In the genomic region with DNA sequence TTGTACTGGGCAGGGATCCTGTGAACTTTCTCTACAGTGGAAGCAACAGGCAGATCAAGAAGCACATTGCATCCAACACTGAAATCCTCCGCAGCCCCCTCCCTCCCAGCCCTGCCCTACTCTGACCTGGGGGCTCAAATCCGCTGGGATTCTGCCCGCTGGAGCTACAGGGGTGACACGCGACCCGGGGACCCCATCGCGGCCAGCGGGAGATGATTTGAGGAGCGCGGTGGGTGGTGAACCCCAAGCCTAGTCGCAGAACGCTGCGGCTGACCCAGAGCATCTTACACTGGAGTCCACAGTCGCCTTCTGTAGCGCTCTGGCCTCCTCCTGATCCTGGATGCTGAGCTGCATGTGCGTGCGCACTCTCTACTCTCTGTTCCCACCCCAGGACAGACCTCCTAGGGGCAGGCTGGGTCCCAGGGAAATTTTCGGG, we compare ENCODE assay signal across 9 mouse cellular contexts. TPM values are rescaled to one million over a fixed set of nuclear protein-coding genes. Genes with fewer than 3 reads are reported as not detected.
DNase-seq lines count a peak whose midpoint lies in the region; ATAC-seq lines count a peak whose summit lies in the region.
"Had no signal": no experiment of that assay in that cellular context is flagged by ENCODE, and none has a peak within 500 bp of the region (broad histone marks: within the 10 kb centered on the region; RNA-seq: fewer than 3 reads in every experiment).

A gene (minus strand): TSS at position 379 of the 436 bp plus-strand sequence.

- peak within 1 kb of the TSS; percentile 33 to 39 for H3K4me3 ChIP-seq in heart, embryonic 14.5 days (ENCODE audit: control insufficient read depth in 1 of 2, insufficient read depth in 1 of 2, low read depth in 1 of 2, low read length in 2 of 2)
- H3K4me3 ChIP-seq in embryonic facial prominence, embryonic 13.5 days, result peak within 1 kb of the TSS; percentile 36
- H3K4me3 ChIP-seq in limb, embryonic 10.5 days, result peak within 1 kb of the TSS; percentile 48
- H3K4me3 ChIP-seq in neural tube, embryonic 11.5 days (ENCODE audit: low read depth, low read length), result peak within 1 kb of the TSS; percentile 25

- no peaks in the 10 kb centered on the region for H3K9me3 ChIP-seq in heart, embryonic 14.5 days (ENCODE audit: control insufficient read depth, low read length)
- no peaks in the 10 kb centered on the region for H3K9me3 ChIP-seq in embryonic facial prominence, embryonic 13.5 days
- no peaks in the 10 kb centered on the region for H3K9me3 ChIP-seq in limb, embryonic 10.5 days (replicated peaks)
- H3K9me3 ChIP-seq in neural tube, embryonic 11.5 days (ENCODE audit: control insufficient read depth, low read length), result no peaks in the 10 kb centered on the region

- H3K9ac ChIP-seq in heart, embryonic 14.5 days (ENCODE audit: low read length), result peak within 1 kb of the TSS; percentile 35; the same call in 1 of the 2 replicates
- peak within 1 kb of the TSS; percentile 59 for H3K9ac ChIP-seq in embryonic facial prominence, embryonic 13.5 days
- peak within 1 kb of the TSS; percentile 15 for H3K9ac ChIP-seq in neural tube, embryonic 11.5 days (ENCODE audit: low read length)

- peak within 1 kb of the TSS; percentile 64 for H3K4me2 ChIP-seq in heart, embryonic 14.5 days (ENCODE audit: low read length)
- peak within 1 kb of the TSS; percentile 70 for H3K4me2 ChIP-seq in embryonic facial prominence, embryonic 13.5 days
- peak within 1 kb of the TSS; percentile 49 for H3K4me2 ChIP-seq in neural tube, embryonic 11.5 days (ENCODE audit: low read depth)

- 0 out of 2 replicates have a peak, but pooled peaks have one; percentile 26 for ATAC-seq in heart, embryonic 14.5 days (ENCODE audit: insufficient number of reproducible peaks, insufficient read depth, low FRiP score, low read depth)
- ATAC-seq in embryonic facial prominence, embryonic 13.5 days (ENCODE audit: insufficient number of reproducible peaks, insufficient read depth, low FRiP score, low TSS enrichment, low read depth), result no peak
- ATAC-seq in neural tube, embryonic 11.5 days (ENCODE audit: insufficient read depth, low FRiP score, low TSS enrichment), result peak; percentile 52; the same call in 1 of the 2 replicates

- no peak within 1 kb of the TSS for H3K27ac ChIP-seq in heart, embryonic 14.5 days (replicated peaks in 1 of 2; ENCODE audit: control insufficient read depth in 1 of 2, insufficient read depth in 1 of 2, low read depth in 2 of 2, low read length in 2 of 2)
- no peak within 1 kb of the TSS for H3K27ac ChIP-seq in embryonic facial prominence, embryonic 13.5 days
- H3K27ac ChIP-seq in limb, embryonic 10.5 days, result no peak within 1 kb of the TSS
- H3K27ac ChIP-seq in neural tube, embryonic 11.5 days (ENCODE audit: low read depth, low read length), result no peak within 1 kb of the TSS

- H3K27me3 ChIP-seq in heart, embryonic 14.5 days (ENCODE audit: control insufficient read depth, insufficient read depth, low read length), result 0 out of 2 replicates have a peak, but pooled peaks cover 4% of the 10 kb centered on the region
- peaks cover 13% of the 10 kb centered on the region; the same call in 1 of the 2 replicates for H3K27me3 ChIP-seq in embryonic facial prominence, embryonic 13.5 days
- peaks cover 20% of the 10 kb centered on the region; the same call in 1 of the 2 replicates for H3K27me3 ChIP-seq in limb, embryonic 10.5 days (ENCODE audit: low read depth, poor library complexity, severe bottlenecking)
- H3K27me3 ChIP-seq in neural tube, embryonic 11.5 days (ENCODE audit: control insufficient read depth, insufficient read depth, low read length), result no peaks in the 10 kb centered on the region

- no peak for DNase-seq in heart, adult 8-10 months (ENCODE audit: low spot score)
- peak; percentile 38 for DNase-seq in limb, embryonic 10.5 days (ENCODE audit: low spot score)
- DNase-seq in neural tube, embryonic 11.5 days (ENCODE audit: low spot score), result peak; percentile 33
- DNase-seq in left cerebral cortex, adult 18-20 months (ENCODE audit: low spot score in 2 of 2), result no peak
- no peak for DNase-seq in kidney, adult 8-10 months
- DNase-seq in urinary bladder, postnatal 10 days (ENCODE audit: low spot score), result no peak

- WGBS in heart, embryonic 14.5 days, result 3% methylated on average over 19 of the region's 19 CpGs
- whole genome bisulfite sequencing in embryonic facial prominence, embryonic 13.5 days, result 1% methylated on average over 19 of the region's 19 CpGs
- 2% methylated on average over 19 of the region's 19 CpGs for WGBS in limb, embryonic 10.5 days
- 4% methylated on average over 19 of the region's 19 CpGs for WGBS in neural tube, embryonic 11.5 days

- peaks cover 0 to 2% of the 10 kb centered on the region in 2 experiments; a peak in 1 of 4 replicates for H3K4me1 ChIP-seq in heart, embryonic 14.5 days (ENCODE audit: control insufficient read depth in 2 of 2, insufficient read depth in 2 of 2, low read length in 2 of 2)
- peaks cover 10% of the 10 kb centered on the region; the same call in 1 of the 2 replicates for H3K4me1 ChIP-seq in embryonic facial prominence, embryonic 13.5 days
- H3K4me1 ChIP-seq in limb, embryonic 10.5 days, result peaks cover 7% of the 10 kb centered on the region
- H3K4me1 ChIP-seq in neural tube, embryonic 11.5 days (ENCODE audit: control insufficient read depth, insufficient read depth, low read length), result peaks cover 6% of the 10 kb centered on the region; the same call in 1 of the 2 replicates

- H3K36me3 ChIP-seq in heart, embryonic 14.5 days (ENCODE audit: control insufficient read depth, insufficient read depth, low read length), result no peaks in the 10 kb centered on the region
- H3K36me3 ChIP-seq in embryonic facial prominence, embryonic 13.5 days, result no peaks in the 10 kb centered on the region
- no peaks in the 10 kb centered on the region for H3K36me3 ChIP-seq in limb, embryonic 10.5 days
- H3K36me3 ChIP-seq in neural tube, embryonic 11.5 days (ENCODE audit: control insufficient read depth, insufficient read depth, low read length), result no peaks in the 10 kb centered on the region

RNA-seq across cellular contexts. Expression of the gene that starts here (rescaled TPM):
- not detected in 2 replicates for polyA plus RNA-seq in heart, embryonic 14.5 days (2014; fragmentation: Nextera tagmentation; extraction: Ambion mirVana)
- total RNA-seq in heart, adult 8-10 months (2022), result not detected
- 1.3 and 2.2 TPM in 2 replicates for polyA plus RNA-seq in embryonic facial prominence, embryonic 13.5 days (2015; fragmentation: Nextera tagmentation; extraction: Ambion mirVana)
- 0.24 and 0.82 TPM in 2 replicates for polyA plus RNA-seq in limb, embryonic 10.5 days (2016; fragmentation: Nextera tagmentation; extraction: Ambion mirVana)
- polyA plus RNA-seq in neural tube, embryonic 11.5 days (2014; fragmentation: Nextera tagmentation; extraction: Ambion mirVana), result 0.90 and 0.95 TPM in 2 replicates
- total RNA-seq in left cerebral cortex, adult 18-20 months (2021), result not detected
- total RNA-seq: left cerebral cortex, adult 8-10 months had no signal

Comparison
In these comparisons a context has a peak if more than half of its experiments do, and no peak if none do; other contexts are left out.
1. Peak in ATAC-seq, H3K4me3 ChIP-seq, H3K9ac ChIP-seq and H3K4me2 ChIP-seq in heart, embryonic 14.5 days; RNA of the gene not detected or under 1 TPM.
2. Peak in DNase-seq and H3K4me3 ChIP-seq in limb, embryonic 10.5 days; RNA of the gene not detected or under 1 TPM.
3. Peak in DNase-seq, ATAC-seq, H3K4me3 ChIP-seq, H3K9ac ChIP-seq and H3K4me2 ChIP-seq in neural tube, embryonic 11.5 days; RNA of the gene not detected or under 1 TPM.